Mouse (Mus musculus) heart, embryonic 15.5 days (tissue): ENCODE measurements around the gene Cers6. TPM values are rescaled to one million over a fixed set of nuclear protein-coding genes. Genes with fewer than 3 reads are reported as not detected.

ENCODE experiments used
- ATAC-seq: fragments of 200-750 bp; cut with Nextera tagmentation; replicated peaks from 2 replicates; pipeline ENCODE4 v1.8.0; 2017; ENCODE audit warnings: low read depth, moderate TSS enrichment; ENCODE audit not compliant: insufficient number of reproducible peaks, insufficient read depth, low FRiP score
- H3K27ac ChIP-seq: fragments of 300-500 bp; sonication (generic); 2 replicates; pipeline ENCODE4 v1.5.1; 2015; ENCODE audit warnings: mild to moderate bottlenecking, inconsistent platforms
- H3K27me3 ChIP-seq: fragments of 300-500 bp; sonication (generic); 2 replicates; pipeline ENCODE4 v1.6.1; 2015; ENCODE audit warnings: inconsistent platforms
- H3K36me3 ChIP-seq: fragments of 300-500 bp; sonication (generic); 2 replicates; pipeline ENCODE4 v1.6.1; 2015; ENCODE audit warnings: mild to moderate bottlenecking, inconsistent platforms
- H3K4me1 ChIP-seq: fragments of 300-500 bp; sonication (generic); replicated peaks from 2 replicates; pipeline ENCODE4 v1.6.1; 2015; ENCODE audit warnings: inconsistent platforms
- H3K4me2 ChIP-seq: fragments of 300-500 bp; sonication (generic); 2 replicates; pipeline ENCODE4 v1.6.1; 2015; ENCODE audit warnings: inconsistent platforms, mild to moderate bottlenecking, moderate library complexity
- H3K4me3 ChIP-seq: fragments of 300-500 bp; sonication (generic); 2 replicates; pipeline ENCODE4 v1.5.1; 2015; ENCODE audit warnings: mild to moderate bottlenecking, inconsistent platforms
- H3K9ac ChIP-seq: fragments of 300-500 bp; sonication (generic); 2 replicates; pipeline ENCODE4 v1.6.1; 2015; ENCODE audit warnings: mild to moderate bottlenecking, inconsistent platforms
- H3K9me3 ChIP-seq: fragments of 300-500 bp; sonication (generic); replicated peaks from 2 replicates; pipeline ENCODE4 v1.6.1; 2016; ENCODE audit warnings: inconsistent platforms
- WGBS: fragments of 180-500 bp; shearing (Covaris S2); methylation state at CpG from one replicate; pipeline ENCODE4 v1.1.7; 2015; ENCODE audit warnings: mixed read lengths; 5-methylcytosine and 5-hydroxymethylcytosine counted together
- polyA plus RNA-seq: library from polyadenylated mRNA; unstranded; fragments of >200 nt; fragmentation: Nextera tagmentation; extraction: Ambion mirVana; gene quantifications from 2 replicates; pipeline ENCODE4 v1.2.1, GENCODE M21; 2015

Cers6 gene
- polyA plus RNA-seq, 1 experiment from 2014 or later, result 19.2 TPM

DNA sequence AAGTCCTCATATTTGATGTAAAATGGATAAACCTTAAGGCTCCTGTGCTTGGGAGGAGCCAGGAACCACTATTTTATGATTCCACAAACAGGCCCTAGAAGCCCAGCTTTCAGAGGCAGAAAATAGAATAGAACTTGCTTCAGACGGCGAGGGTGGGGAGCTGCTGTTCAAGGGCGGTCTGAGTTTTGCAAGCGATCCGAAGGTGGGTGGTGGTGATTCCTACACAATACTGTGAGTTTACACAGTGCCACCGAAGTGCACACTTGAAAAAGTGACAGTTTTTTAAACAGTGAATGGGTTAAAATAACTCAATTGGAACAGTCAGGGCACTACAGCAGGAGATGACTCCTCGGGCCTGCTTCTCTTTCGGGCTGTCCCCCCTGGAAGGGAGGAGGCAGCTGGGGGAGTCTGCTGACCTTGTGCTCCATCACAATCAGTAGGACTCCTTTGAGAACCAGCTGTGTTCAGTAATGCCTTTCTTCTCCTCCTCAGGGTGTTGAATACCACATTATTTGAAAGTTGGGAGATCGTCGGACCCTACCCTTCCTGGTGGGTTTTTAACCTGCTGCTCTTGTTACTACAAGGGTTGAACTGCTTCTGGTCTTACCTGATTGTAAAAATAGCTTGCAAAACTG lies 243.4 kb downstream of the Cers6 start:
- 74% methylated on average over 10 of the region's 10 CpGs for WGBS
- ATAC-seq, result no peak
- Histone ChIP-seq H3K9me3 (no peaks in the 10 kb centered on the region), H3K27me3 (no peaks in the 10 kb centered on the region), H3K9ac (no peak overlapping the region), H3K27ac (no peak overlapping the region), H3K4me2 (no peak overlapping the region), H3K4me3 (no peak overlapping the region), H3K4me1 (peaks cover 5% of the 10 kb centered on the region; the same call in 1 of the 2 replicates), H3K36me3 (no peaks in the 10 kb centered on the region)

DNA sequence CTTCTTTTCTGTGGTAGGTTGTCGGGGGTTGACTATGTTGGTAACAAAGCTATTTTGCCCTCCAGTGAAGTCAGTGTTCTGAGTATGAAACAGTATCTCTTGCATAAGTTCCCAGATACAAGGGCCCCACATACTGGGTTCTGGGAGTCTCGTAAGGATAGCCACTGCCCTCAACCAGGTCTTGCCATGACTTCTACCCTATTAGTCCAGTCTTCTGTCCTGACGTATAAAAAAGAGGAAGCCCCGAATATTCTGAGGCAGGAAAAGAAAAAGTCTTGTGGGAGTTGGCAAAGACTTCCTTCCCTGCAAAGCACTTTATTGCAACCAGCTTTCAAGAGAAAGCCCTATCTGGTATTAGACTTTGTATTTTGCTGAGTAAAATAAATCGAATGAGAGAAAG lies 248.0 kb downstream of the Cers6 start:
- Histone ChIP-seq H3K27me3 (no peaks in the 10 kb centered on the region), H3K9me3 (no peaks in the 10 kb centered on the region), H3K4me1 (peaks cover 5% of the 10 kb centered on the region; the same call in 1 of the 2 replicates), H3K9ac (no peak overlapping the region), H3K36me3 (no peaks in the 10 kb centered on the region), H3K4me2 (peak overlapping the region; percentile 23; the same call in 1 of the 2 replicates), H3K4me3 (no peak overlapping the region), H3K27ac (no peak overlapping the region)
- 48% methylated on average over 5 of the region's 5 CpGs for WGBS
- ATAC-seq, result no peak

DNA sequence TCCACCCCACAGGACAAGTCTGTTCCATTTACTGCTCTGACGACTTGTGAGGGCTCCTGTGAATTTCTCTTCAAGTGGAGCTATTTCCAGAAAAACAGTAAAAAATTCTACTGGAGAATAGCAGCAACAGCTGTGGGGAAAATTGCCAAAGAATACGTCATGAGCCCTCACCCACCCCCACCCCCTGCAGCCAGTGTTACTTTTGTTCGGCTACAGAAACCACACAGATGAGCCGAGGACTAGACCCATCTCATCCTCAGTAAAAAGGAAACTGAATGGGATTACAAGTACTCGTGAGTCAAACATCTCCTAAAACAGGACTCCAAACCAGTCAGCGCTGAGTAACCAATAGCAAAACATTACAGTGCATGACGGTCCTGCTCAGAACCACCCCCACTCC lies 248.5 kb downstream of the Cers6 start:
- H3K9ac ChIP-seq, result no peak overlapping the region
- H3K36me3 ChIP-seq, result no peaks in the 10 kb centered on the region
- H3K4me2 ChIP-seq, result peak overlapping the region; percentile 23; the same call in 1 of the 2 replicates
- H3K27me3 ChIP-seq, result no peaks in the 10 kb centered on the region
- H3K4me3 ChIP-seq, result no peak overlapping the region
- 55% methylated on average over 7 of the region's 7 CpGs for WGBS
- no peak overlapping the region for H3K27ac ChIP-seq
- H3K4me1 ChIP-seq, result peaks cover 5% of the 10 kb centered on the region; the same call in 1 of the 2 replicates
- H3K9me3 ChIP-seq, result no peaks in the 10 kb centered on the region
- ATAC-seq, result no peak

DNA sequence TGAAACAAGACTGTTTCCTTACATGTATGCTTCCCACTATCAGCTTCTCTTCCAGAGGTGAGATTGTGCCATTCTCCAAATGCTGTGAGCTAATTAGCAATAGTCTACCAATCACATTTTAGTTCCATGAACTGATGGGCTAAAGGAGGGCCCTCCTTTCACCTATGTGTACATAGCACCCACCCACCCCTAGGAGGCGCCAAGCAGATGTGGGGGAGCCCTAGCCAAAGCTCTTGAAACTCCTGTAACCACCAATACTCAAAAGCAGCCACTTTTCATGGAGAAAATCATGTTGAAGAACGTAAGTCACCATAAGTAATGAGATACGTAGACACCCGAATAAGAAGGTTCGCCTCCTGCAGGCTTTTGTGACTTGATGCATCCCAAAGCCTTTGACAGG lies 251.4 kb downstream of the Cers6 start:
- Histone ChIP-seq H3K27me3 (no peaks in the 10 kb centered on the region), H3K4me3 (no peak overlapping the region), H3K9ac (no peak overlapping the region), H3K27ac (no peak overlapping the region), H3K36me3 (peaks cover 10% of the 10 kb centered on the region; the same call in 1 of the 2 replicates), H3K9me3 (no peaks in the 10 kb centered on the region), H3K4me2 (no peak overlapping the region), H3K4me1 (peaks cover 5% of the 10 kb centered on the region; the same call in 1 of the 2 replicates)
- no peak for ATAC-seq
- 88% methylated on average over 5 of the region's 5 CpGs for WGBS

DNA sequence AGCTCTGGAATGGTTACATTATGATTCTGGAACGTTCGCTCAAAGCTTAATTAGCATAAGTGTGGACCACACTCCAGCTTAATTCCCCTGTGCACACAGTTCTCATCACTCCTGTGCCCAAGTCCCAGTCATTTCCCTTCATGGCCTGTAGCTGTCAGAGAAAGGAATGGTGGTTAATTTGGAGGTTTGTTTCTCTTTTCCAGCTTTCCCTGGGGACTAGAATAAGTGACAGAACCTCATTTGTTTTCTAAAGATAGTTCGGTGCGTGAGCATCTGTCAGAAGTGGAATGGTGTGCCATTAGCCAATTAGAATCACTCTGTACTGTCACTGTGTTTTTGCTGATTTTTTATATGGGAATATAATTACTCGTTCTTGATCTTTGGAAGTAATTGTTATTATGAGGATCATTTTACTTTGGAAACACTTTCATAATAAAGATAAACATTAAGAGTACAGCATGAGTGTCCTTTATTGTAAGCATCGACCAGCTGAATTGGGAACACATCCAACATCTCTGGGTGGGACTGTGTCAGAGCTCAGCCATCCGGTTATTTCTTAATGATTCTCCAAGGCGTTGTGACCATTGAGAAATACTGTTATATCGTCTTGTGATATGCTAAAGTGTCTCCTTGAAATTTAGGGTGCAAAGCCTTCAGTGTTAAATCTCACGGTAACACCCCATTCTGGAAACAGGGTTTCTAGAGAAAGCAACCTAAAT lies 252.7 kb downstream of the Cers6 start:
- Histone ChIP-seq H3K4me2 (no peak overlapping the region), H3K4me1 (peaks cover 5% of the 10 kb centered on the region; the same call in 1 of the 2 replicates), H3K27me3 (no peaks in the 10 kb centered on the region), H3K36me3 (peaks cover 10% of the 10 kb centered on the region; the same call in 1 of the 2 replicates), H3K27ac (no peak overlapping the region), H3K9ac (no peak overlapping the region), H3K9me3 (no peaks in the 10 kb centered on the region), H3K4me3 (no peak overlapping the region)
- WGBS, result 67% methylated on average over 10 of the region's 10 CpGs
- ATAC-seq, result no peak

DNA sequence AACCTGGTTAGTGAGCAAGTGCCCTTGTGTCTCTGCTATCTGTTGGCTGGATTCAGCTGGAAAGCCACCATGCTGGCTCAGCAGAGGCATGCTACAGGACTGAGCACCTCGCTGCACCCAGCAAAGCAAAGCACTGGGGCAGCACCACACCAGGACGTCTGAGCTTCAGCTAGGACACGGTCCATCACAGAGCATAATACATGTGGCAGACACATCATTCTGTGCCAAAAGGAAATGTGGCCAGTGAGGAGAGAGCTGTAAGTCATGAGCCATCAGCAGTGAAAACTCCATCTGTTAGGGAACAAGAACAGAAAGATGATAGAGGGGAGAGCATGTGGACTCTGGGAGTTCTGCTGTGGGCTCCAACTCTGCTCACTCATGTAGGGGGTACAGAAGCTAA lies 254.7 kb downstream of the Cers6 start:
- Histone ChIP-seq H3K27me3 (no peaks in the 10 kb centered on the region), H3K9me3 (no peaks in the 10 kb centered on the region), H3K4me3 (no peak overlapping the region), H3K9ac (no peak overlapping the region), H3K36me3 (peaks cover 10% of the 10 kb centered on the region; the same call in 1 of the 2 replicates), H3K27ac (no peak overlapping the region), H3K4me2 (no peak overlapping the region), H3K4me1 (no peaks in the 10 kb centered on the region)
- ATAC-seq, result no peak
- 84% methylated on average over 3 of the region's 3 CpGs for WGBS

DNA sequence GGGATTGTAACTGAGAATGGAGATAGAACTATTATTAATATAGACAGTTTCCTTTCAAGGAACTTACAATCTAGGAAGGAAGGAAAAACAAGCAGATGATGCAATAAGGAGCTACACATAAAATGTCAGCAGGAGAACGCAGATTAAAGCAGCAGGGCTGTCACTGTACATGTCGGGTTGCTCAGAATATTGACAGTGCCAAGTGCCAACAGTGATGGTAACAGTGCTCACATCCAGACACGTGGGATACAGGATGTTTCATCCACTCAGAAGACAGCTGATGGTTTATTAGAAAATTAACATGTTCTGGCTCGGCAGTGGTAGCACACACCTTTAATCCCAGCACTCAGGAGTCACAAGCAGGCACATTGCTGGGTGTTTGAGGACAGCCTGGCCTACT lies 255.5 kb downstream of the Cers6 start:
- Histone ChIP-seq H3K36me3 (peaks cover 10% of the 10 kb centered on the region; the same call in 1 of the 2 replicates), H3K27me3 (no peaks in the 10 kb centered on the region), H3K4me3 (no peak overlapping the region), H3K4me1 (no peaks in the 10 kb centered on the region), H3K9me3 (no peaks in the 10 kb centered on the region), H3K27ac (no peak overlapping the region), H3K4me2 (no peak overlapping the region), H3K9ac (no peak overlapping the region)
- ATAC-seq, result no peak
- WGBS, result 54% methylated on average over 4 of the region's 4 CpGs

DNA sequence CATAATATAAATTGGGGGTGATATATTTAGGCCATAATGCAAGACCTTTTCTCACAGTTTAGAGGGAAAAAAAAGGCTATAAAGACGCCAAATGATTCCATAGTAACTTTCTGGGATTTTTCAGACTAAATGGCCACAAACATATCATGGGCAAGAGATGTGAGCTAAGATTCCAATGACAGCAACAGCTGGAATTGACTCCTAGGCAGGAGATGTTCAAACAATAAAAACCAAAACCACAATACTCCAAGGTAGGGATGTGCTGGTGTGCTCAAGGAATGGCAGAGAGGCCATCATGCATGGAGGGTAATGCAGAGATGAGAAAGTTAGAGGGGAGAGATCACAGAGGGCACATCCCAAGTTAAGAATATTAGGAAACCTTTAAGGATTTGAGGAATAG lies 257.8 kb downstream of the Cers6 start:
- H3K36me3 ChIP-seq, result peaks cover 10% of the 10 kb centered on the region; the same call in 1 of the 2 replicates
- no peaks in the 10 kb centered on the region for H3K9me3 ChIP-seq
- H3K9ac ChIP-seq, result no peak overlapping the region
- no peak overlapping the region for H3K27ac ChIP-seq
- ATAC-seq, result no peak
- no peak overlapping the region for H3K4me2 ChIP-seq
- H3K27me3 ChIP-seq, result no peaks in the 10 kb centered on the region
- WGBS, result 85% methylated on average over 1 of the region's 1 CpGs
- no peak overlapping the region for H3K4me3 ChIP-seq
- 0 out of 2 replicates have a peak, but pooled peaks cover 4% of the 10 kb centered on the region for H3K4me1 ChIP-seq

DNA sequence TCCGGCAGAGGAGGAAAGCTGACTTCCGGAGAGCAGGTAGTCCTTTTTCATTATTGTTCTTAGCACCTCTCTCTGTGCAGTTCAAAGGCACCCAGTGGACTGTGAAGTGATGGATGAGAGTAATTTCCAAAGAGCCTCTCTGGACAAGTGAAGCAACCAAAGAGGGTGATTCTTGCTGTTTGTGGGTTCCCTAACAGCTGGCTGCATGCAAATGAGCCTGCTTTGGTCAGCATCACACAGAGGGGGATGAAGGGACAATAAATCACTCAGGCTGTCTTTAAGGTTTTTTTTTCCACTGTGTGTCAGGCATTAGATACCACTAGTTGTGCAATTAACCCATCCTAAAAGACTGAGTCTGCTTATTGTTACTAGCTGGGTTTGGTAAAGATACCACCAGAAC lies 258.5 kb downstream of the Cers6 start:
- Histone ChIP-seq H3K27me3 (no peaks in the 10 kb centered on the region), H3K4me1 (0 out of 2 replicates have a peak, but pooled peaks cover 4% of the 10 kb centered on the region), H3K27ac (no peak overlapping the region), H3K4me3 (no peak overlapping the region), H3K9ac (no peak overlapping the region), H3K4me2 (no peak overlapping the region), H3K36me3 (peaks cover 10% of the 10 kb centered on the region; the same call in 1 of the 2 replicates), H3K9me3 (no peaks in the 10 kb centered on the region)
- WGBS, result 56% methylated on average over 2 of the region's 2 CpGs
- no peak for ATAC-seq

DNA sequence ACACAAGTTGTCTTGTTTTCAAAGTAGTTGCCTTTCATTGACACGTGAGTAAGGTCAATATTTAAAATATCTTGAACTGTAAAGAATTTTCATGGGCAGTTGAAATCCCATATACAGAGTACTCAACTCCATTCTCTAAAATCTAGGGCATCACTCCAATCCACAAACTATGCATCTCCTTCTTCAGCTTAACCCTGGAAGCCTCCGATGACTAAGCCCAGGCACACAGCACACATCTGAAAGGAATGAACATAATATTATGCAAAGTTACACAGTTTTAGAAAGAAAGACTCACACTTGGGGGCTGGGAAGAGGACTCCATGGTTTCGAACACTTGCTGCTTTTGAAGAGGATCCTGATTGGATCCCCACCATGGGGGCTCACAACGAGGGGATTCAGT lies 260.4 kb downstream of the Cers6 start:
- Histone ChIP-seq H3K4me2 (no peak overlapping the region), H3K27ac (no peak overlapping the region), H3K36me3 (no peaks in the 10 kb centered on the region), H3K4me3 (no peak overlapping the region), H3K27me3 (no peaks in the 10 kb centered on the region), H3K9ac (no peak overlapping the region), H3K4me1 (0 out of 2 replicates have a peak, but pooled peaks cover 4% of the 10 kb centered on the region), H3K9me3 (no peaks in the 10 kb centered on the region)
- 84% methylated on average over 4 of the region's 4 CpGs for WGBS
- ATAC-seq, result no peak

DNA sequence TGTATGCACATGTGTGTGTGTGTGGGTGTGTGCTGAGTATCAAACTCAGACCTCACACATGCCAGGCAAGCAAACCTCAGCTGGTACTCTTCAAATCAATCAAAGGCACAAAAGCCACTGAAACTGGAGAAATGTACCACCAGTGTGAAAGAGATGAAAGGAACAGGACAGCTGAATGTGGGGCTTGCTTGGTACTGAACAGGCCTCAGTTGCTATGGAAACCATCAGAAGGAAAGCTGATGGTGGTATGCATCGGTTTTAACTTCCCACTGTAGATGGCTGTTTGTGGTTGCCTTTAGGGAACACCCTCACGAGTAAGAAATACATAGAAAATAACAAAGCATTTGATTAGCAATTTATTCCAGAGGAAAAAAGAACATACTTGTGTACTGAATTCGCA lies 264.2 kb downstream of the Cers6 start:
- H3K9ac ChIP-seq, result no peak overlapping the region
- no peak overlapping the region for H3K27ac ChIP-seq

More for the DNA sequence above, 264.2 kb downstream of the Cers6 start:
- Histone ChIP-seq H3K4me3 (no peak overlapping the region), H3K27me3 (no peaks in the 10 kb centered on the region), H3K9me3 (no peaks in the 10 kb centered on the region), H3K36me3 (no peaks in the 10 kb centered on the region), H3K4me1 (0 out of 2 replicates have a peak, but pooled peaks cover 7% of the 10 kb centered on the region), H3K4me2 (no peak overlapping the region)
- ATAC-seq, result no peak
- WGBS, result 75% methylated on average over 3 of the region's 3 CpGs
